Mouse (Mus musculus) hematopoietic stem cell, adult 5-6 weeks (primary cell): ENCODE data around the gene Wdr46. TPM values are rescaled to one million over a fixed set of nuclear protein-coding genes. Genes with fewer than 3 reads are reported as not detected.
"Not testable (repeated sequence)": the region's sequence is repeated elsewhere in the genome, so short reads cannot be mapped to it uniquely, and the experiment has no call there.

Experiments
- ATAC-seq, 2 experiments: fragments of 125-278 bp in 1 of 2; replicated peaks in 1 of 2; 2 replicates each; pipeline ENCODE4 v1.8.0; 2016 to 2017; ENCODE audit warnings: inconsistent platforms in 2 of 2, mild to moderate bottlenecking in 2 of 2, moderate number of reproducible peaks in 2 of 2, low read depth in 1 of 2, moderate TSS enrichment in 1 of 2; ENCODE audit not compliant: low FRiP score in 2 of 2, poor library complexity in 2 of 2, severe bottlenecking in 2 of 2, insufficient read depth in 1 of 2, low TSS enrichment in 1 of 2
- total RNA-seq: library from RNA; stranded (forward); fragments of 172-1452, 232-1000 nt; gene quantifications from 2 replicates; pipeline ENCODE4 v1.2.3, GENCODE M21; 2017

The Wdr46 gene
- total RNA-seq, 1 experiment from 2014 or later: 57.1 TPM

DNA sequence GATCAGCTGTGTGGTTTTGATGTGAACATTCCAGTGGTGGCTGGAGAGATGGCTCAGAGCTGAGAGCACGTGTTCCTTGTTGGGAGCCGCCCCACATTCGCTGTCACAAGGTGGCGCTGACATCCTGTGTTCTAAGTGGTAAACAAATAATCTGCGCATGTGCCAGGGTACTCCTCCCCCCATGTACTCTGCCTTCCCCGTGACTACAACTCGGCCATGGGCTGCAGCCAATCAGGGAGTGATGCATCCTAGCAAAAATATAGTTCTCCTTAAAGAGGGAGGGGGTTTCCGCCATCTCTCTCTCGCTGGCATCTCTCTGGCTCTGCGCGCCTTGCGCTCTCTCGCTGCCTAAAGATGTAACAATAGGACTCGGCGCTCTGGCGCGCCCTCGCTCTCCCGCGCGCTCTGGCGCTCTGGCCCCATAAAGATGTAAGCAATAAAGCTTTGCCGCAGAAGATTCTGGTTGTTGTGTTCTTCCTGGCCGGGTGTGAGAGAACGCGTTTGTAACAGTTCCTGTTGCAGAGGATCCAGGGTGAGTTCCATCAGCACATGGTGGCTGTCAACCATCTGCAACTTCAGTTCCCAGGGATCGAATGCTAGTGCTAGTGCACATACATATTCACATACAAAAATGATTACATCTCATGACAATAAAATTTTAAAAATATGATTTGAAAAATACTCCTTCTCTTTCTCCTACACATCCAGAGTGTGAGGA is 40.9 kb downstream of the Wdr46 start:
- ATAC-seq: peak; percentile 69 to 77

DNA sequence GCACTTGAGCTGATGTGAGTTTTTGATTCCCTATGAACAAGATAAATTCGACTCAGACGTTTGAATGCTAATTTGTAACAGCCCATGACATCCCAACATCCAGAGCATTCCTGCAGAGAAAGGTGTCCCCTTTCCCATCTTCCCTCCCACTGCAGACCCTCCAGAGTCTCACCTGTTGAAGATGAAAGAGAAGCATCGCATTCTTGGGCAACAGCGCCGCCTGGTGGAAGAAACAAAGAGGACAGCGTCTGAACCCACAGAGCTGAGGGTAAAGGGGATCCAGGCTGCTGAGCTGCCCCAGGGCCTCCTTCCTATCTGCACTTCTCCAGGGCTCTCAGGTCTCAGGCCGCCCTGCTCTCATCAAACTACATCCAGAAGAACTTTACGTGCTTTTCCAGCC is 41.7 kb downstream of the Wdr46 start:
- not testable (repeated sequence) for ATAC-seq

- peak; percentile 53 to 67; a peak in 3 of 4 replicates for ATAC-seq
Observed at GRCm38 (mm10) chr17:33991788-33992664, 51.6 kb downstream of the Wdr46 start.

DNA sequence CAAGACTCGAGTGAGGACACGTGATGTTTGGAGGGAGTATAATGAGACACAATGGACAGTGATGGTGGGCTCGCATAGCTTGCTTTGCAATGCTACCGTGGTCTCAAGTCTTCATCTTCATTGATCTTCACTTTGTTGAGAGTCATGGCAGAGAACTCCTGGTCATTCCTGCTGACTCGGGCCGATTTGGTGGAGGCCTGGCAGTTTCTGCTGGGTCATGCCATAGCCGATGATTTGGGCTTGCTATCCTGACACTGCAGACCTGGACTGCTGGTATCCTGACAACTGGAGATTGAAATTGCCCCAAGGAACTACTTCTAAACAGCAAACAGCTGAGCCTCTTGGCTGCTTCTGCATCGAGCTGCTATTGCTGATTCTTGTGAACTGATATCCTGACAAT is 54.5 kb downstream of the Wdr46 start:
- ATAC-seq: no peak

DNA sequence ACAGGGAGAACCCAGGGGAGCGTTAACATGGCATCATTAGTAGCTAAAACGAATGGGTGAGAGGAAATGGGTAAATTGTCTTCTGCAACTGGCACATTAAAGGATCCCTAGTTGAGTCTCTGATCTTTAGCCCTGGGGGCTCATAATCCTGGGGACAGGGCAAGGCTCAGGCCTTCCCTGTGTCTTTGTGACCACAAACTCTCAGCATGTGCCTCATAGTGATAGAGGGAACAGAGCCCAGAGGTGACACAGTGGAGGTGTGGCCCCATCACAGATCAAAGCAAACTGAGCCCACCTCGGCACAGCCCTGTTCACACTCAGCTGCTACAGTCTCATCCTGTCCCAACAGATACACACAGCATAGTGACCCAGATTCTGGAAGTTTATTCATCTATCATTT is 55.2 kb downstream of the Wdr46 start:
- ATAC-seq: no peak

GRCm38 (mm10) chr17:33997025-33997424 is 56.6 kb downstream of the Wdr46 start:
- ATAC-seq: not testable (repeated sequence)

- ATAC-seq: not testable (repeated sequence)
Observed at GRCm38 (mm10) chr17:33998697-33999096, 58.2 kb downstream of the Wdr46 start.

Other genes with a start within 250 kb of the Wdr46 start
- gene March2, start 222.0 kb upstream of the Wdr46 start, total RNA-seq: 20.5 and 28.7 TPM in 2 replicates
- 31.6 and 49.3 TPM in 2 replicates for gene Rab11b, start 180.1 kb upstream of the Wdr46 start, total RNA-seq
- gene Angptl4, start 158.8 kb upstream of the Wdr46 start, total RNA-seq: 5.6 and 6.6 TPM in 2 replicates
- 7.6 and 12.8 TPM in 2 replicates for gene Kank3, start 130.1 kb upstream of the Wdr46 start, total RNA-seq
- gene Rps28, start 116.1 kb upstream of the Wdr46 start, total RNA-seq: 2,029 and 3,129 TPM in 2 replicates
- 123 and 126 TPM in 2 replicates for gene Ndufa7, start 116.1 kb upstream of the Wdr46 start, total RNA-seq
- 11.3 and 22.1 TPM in 2 replicates for gene Cd320, start 97.6 kb upstream of the Wdr46 start, total RNA-seq
- gene Gm7029, start 66.8 kb upstream of the Wdr46 start, total RNA-seq: not detected in 2 replicates
- gene Kifc1, start 50.0 kb upstream of the Wdr46 start, total RNA-seq: 24.7 and 37.6 TPM in 2 replicates
- gene Platr17, start 35.5 kb upstream of the Wdr46 start, total RNA-seq: 3.3 and 4.4 TPM in 2 replicates
- 26.5 and 27.7 TPM in 2 replicates for gene Daxx, start 31.2 kb upstream of the Wdr46 start, total RNA-seq
- 71.1 and 79.8 TPM in 2 replicates for gene Tapbp, start 24.8 kb upstream of the Wdr46 start, total RNA-seq
- 20.4 and 21.4 TPM in 2 replicates for gene Zbtb22, start 24.8 kb upstream of the Wdr46 start, total RNA-seq
- gene Rgl2, start 11.1 kb upstream of the Wdr46 start, total RNA-seq: 36.6 and 57.1 TPM in 2 replicates
- gene Pfdn6, start 317 bp upstream of the Wdr46 start, total RNA-seq: 89.1 and 115 TPM in 2 replicates
- 3.1 and 7.3 TPM in 2 replicates for gene B3galt4, start 10.8 kb downstream of the Wdr46 start, total RNA-seq
- gene Vps52, start 15.2 kb downstream of the Wdr46 start, total RNA-seq: 18.1 and 19.1 TPM in 2 replicates
- 1,150 and 1,883 TPM in 2 replicates for gene Rps18, start 15.3 kb downstream of the Wdr46 start, total RNA-seq
- 1,467 and 1,957 TPM in 2 replicates for gene H2-K1, start 59.7 kb downstream of the Wdr46 start, total RNA-seq
- 10.6 and 15.7 TPM in 2 replicates for gene Ring1, start 84.0 kb downstream of the Wdr46 start, total RNA-seq
- 81.8 and 89.3 TPM in 2 replicates for gene H2-Ke6, start 87.4 kb downstream of the Wdr46 start, total RNA-seq
- gene Slc39a7, start 91.0 kb downstream of the Wdr46 start, total RNA-seq: 60.8 and 96.9 TPM in 2 replicates
- gene Rxrb, start 91.2 kb downstream of the Wdr46 start, total RNA-seq: 41.2 and 51.3 TPM in 2 replicates
- 2.4 and 2.9 TPM in 2 replicates for gene Col11a2, start 98.8 kb downstream of the Wdr46 start, total RNA-seq
- gene H2-Oa, start 151.7 kb downstream of the Wdr46 start, total RNA-seq: 9.2 and 16.9 TPM in 2 replicates
- 88.1 and 135 TPM in 2 replicates for gene H2-DMa, start 178.9 kb downstream of the Wdr46 start, total RNA-seq
- 348 and 418 TPM in 2 replicates for gene Brd2, start 182.0 kb downstream of the Wdr46 start, total RNA-seq
- 4.6 and 6.4 TPM in 2 replicates for gene H2-DMb2, start 202.6 kb downstream of the Wdr46 start, total RNA-seq
- 51.5 and 55.9 TPM in 2 replicates for gene H2-DMb1, start 212.4 kb downstream of the Wdr46 start, total RNA-seq
- 130 and 164 TPM in 2 replicates for gene Tap1, start 246.9 kb downstream of the Wdr46 start, total RNA-seq
- gene Psmb9, start 247.1 kb downstream of the Wdr46 start, total RNA-seq: 124 and 169 TPM in 2 replicates